Mouse (Mus musculus): ENCODE measurements at regions not wholly inside any gene's neighbourhood (a gene's known extent, or its start where the extent isn't known, plus 50 kb on each side); places are given as distances from the start of the nearest gene placed in this dataset.
"Not testable (repeated sequence)": the region's sequence is repeated elsewhere in the genome, so short reads cannot be mapped to it uniquely, and the experiment has no call there.

- no peak for DNase-seq (ENCODE audit: low spot score in 2 of 2)
These were observed 186.3 kb downstream of the 1810013L24Rik start for GRCm38 (mm10) chr16:9016040-9016761.

DNA sequence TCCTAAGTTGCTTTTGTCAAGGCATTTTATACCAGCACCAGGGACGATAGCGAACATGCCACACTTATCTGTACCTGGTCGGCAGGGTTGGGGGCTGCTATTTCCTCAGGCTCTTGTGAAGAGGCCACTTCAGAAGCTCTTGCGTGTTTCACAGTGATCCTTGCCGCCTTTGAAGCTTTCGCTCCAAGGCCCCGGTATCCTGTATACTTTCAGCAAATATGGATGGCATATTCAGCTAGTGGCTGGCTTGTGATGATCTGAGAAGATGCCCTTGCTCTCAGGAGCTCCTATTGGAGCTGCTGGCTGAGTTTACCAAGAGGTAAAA lies 186.8 kb downstream of the 1810013L24Rik start:
- no peak for DNase-seq (ENCODE audit: low spot score in 2 of 2)

DNA sequence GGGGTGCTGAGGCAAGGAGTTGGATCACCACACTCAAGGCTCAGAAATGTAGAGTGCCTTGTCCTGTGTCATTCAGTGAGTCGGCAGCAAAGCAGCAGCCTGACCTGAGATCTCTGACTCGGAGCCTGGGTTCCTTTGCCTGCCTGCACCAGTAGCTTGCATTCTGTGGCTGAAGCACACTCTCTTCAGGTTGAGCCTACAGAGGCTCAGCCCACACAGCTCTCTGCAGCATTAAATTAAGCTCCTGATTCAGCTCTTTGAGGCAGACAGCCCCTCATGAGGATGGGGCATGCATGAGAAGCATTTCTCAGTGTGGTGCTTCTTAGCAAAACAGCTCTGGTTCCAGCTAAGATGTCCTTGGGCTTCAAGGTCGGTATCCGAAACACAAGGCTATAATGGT lies 200.8 kb downstream of the 1810013L24Rik start:
- no peak for DNase-seq (ENCODE audit: low spot score in 2 of 2)

- no peak for DNase-seq (ENCODE audit: low spot score in 2 of 2)
These were observed 213.4 kb downstream of the 1810013L24Rik start for GRCm38 (mm10) chr16:9043271-9043670.

- DNase-seq (ENCODE audit: low spot score in 2 of 2), result no peak
These were observed 217.0 kb downstream of the 1810013L24Rik start for GRCm38 (mm10) chr16:9046864-9047263.

DNA sequence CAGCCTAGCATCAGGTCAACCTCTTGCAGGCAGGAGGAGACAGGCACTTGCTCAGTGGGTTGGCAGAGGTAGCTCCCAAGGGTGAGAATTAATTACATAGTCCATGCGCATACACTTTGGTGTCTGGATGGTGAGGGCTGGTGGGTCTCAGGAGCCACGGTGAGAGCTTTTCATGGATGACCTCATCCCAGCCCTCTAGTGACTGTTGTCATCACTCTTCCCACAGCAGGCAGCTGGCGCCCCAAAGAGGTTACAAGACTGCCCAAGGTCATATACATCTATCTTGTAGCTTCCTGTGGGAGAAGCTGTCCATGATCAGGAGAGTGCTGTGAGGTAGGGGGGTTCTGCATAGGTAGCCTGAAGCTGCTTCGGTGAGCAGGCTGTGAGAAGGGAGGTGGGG lies 224.5 kb downstream of the 1810013L24Rik start:
- no peak for DNase-seq (ENCODE audit: low spot score in 2 of 2)

DNA sequence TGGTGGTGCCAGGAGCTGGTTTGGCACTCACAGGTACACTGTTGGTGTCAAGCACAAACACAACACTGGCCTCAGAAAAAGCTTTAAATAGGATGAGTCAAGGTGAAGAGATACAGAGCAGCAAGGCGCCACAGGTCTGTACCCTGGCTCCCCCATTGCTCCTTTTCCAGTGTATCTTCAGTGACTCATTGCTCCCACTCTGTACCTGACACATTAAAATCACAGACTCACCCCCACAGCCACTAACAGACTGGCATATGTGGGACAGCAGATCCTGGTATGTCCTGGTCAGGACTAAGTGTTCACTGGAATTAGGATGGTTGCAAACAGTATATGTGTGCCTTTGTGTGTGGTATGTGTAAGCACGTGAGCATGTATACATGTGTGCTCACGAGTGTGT lies 226.5 kb downstream of the 1810013L24Rik start:
- DNase-seq (ENCODE audit: low spot score in 2 of 2), result no peak

DNA sequence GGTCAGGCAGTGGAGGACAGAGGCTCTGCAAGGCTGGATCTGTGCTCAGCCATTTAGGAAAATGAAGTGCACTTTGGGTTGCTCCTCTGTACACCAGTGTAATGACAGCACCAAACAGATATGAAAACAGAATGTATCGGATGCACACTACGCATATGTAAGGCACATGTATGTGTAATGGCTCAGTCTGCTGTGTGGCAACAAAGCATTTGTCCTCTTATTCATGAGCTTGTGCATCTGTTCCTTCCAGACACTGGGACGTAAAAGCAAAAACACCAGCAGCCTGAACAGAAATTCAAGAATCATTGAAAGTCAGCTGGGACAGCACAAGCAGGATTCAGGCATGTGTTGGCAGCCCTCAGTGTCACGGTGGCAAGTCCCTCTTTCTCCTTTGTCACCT lies 241.6 kb downstream of the 1810013L24Rik start:
- DNase-seq (ENCODE audit: low spot score in 2 of 2), result no peak

- not testable (repeated sequence) for DNase-seq (ENCODE audit: low spot score in 2 of 2)
These were observed 242.1 kb downstream of the 1810013L24Rik start for GRCm38 (mm10) chr16:9071956-9072355.

- DNase-seq (ENCODE audit: low spot score in 2 of 2), result no peak
These were observed 244.4 kb downstream of the 1810013L24Rik start for GRCm38 (mm10) chr16:9074295-9074694.

DNA sequence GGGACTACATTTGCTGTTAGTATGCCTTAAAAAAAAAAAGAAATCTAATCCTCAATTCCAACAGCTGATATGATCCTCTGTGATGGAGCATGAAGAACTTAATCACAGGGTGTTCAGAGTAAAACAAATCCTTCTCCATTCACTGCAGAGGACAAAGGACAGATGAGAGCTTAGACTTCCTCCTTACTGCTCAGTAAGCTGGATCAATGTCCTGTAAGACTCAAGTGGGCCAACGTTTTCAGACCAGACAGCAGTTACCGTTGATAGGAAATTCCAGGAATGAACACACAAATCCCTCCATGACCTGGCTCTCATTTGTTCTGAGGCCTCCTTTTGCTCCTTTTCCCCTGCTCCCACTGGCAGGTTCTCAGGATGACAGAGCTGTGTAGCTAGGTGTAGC lies 247.6 kb downstream of the 1810013L24Rik start:
- DNase-seq (ENCODE audit: low spot score in 2 of 2), result no peak

DNA sequence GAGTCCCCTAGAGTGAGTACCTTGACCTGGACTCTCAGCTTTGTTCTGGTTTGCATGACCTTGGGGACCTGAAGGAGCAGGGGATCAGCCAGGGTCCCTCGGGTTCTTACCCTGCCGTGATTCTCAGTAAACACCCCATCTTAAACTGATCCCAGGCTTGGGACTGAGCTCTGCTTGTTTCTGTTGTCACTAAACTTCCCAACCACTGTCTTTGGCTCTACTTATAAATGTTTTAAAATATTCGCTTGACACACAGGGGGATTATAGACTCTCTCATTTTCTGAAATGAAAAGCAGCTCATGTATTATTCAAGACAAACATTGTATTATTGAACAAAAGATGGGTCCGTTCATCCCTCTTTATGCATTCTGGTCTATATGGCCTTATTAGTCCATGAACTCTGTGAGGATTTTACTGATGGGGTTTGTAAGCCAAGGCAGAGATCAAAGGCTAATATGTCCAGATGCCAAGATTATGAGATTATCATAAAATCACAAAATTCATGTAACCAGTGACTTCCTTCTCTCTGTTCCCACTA lies 248.6 kb downstream of the 1810013L24Rik start:
- no peak for DNase-seq (ENCODE audit: low spot score in 2 of 2)

- peak in 1 of 2 experiments; percentile 48 for DNase-seq (ENCODE audit: low spot score in 2 of 2)
These were observed 253.1 kb downstream of the 1810013L24Rik start for GRCm38 (mm10) chr16:9083040-9083439.

DNA sequence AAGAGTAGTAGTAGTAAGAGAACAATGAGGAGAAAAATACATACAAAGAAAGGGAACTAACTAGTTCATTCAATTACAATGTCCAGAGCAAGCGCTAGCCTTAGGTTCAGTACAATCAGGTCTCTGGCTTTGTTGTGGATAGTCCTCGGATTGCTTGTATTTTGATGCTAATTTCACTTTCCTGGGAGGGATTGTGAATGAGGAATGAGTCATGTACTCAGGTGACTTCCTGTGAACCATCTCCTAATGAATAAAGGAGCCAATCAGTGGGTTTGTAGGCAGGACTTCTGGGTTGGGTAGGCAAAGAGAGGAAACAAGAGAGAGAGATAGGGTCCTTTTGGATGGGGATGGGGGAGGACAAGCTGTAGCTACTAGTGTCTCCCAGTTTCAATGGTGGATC lies 253.8 kb downstream of the 1810013L24Rik start:
- no peak for DNase-seq (ENCODE audit: low spot score in 2 of 2)

- no peak for DNase-seq (ENCODE audit: low spot score in 2 of 2)
These were observed 254.7 kb downstream of the 1810013L24Rik start for GRCm38 (mm10) chr16:9084581-9084980.

DNA sequence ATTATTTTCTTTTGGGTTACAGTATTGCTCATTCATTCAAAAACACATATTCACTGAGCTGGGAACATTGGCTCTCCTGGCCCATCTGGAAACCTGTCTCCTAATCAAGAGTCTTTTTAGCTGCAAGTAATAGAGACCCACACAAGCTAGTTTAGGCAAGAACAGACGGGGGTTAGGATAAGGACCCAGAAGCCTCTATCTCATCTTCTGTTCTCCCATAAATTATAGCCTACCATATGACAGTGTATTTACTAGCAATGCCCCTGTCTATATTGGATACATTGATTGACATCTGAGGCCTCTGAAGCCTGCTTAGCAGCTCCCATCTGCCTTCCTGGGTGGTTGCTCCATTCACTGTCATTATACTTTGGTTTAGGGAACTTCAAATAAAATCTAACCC lies 255.2 kb downstream of the 1810013L24Rik start:
- DNase-seq (ENCODE audit: low spot score in 2 of 2), result peak in 1 of 2 experiments; percentile 44

DNA sequence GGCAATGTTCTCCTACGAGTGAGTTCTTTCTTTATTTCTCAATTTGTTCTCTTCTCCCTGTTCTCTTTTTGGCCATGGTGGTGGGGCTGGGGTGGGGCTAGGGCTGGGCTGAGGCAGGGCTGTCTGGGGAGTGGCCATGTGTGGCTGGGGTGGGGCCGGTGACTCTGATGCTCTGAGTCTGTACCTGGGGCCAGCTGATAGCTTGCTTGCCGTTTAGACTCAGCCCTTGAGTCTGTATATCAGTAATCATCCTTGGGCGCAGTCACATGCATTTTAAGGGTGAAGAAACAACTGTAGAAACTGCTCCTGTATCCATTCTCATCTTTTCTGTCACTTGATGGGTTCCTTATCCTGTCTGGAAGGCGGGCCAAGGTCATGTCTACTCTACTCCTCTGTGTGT lies 256.1 kb downstream of the 1810013L24Rik start:
- no peak for DNase-seq (ENCODE audit: low spot score in 2 of 2)

DNA sequence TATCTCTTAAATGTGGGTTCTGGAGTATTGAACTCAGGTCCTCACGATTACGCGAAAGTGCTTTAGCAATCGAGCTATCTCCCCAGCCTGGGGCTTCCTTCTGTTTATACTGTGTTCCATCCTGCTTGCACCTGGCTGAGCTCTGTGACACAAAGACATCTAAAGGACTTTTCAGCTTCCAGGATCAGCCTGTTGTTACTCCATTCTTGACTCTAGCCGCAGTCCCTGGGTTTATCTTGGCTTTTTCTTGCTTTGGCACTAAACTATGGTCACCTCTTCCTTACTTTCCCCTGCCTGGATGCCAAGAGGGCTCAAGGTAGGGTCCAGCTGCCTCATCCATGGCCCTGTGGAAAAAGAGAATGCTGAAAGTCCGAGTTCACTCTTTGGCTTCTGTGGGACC lies 261.9 kb downstream of the 1810013L24Rik start:
- no peak for DNase-seq (ENCODE audit: low spot score in 2 of 2)

DNA sequence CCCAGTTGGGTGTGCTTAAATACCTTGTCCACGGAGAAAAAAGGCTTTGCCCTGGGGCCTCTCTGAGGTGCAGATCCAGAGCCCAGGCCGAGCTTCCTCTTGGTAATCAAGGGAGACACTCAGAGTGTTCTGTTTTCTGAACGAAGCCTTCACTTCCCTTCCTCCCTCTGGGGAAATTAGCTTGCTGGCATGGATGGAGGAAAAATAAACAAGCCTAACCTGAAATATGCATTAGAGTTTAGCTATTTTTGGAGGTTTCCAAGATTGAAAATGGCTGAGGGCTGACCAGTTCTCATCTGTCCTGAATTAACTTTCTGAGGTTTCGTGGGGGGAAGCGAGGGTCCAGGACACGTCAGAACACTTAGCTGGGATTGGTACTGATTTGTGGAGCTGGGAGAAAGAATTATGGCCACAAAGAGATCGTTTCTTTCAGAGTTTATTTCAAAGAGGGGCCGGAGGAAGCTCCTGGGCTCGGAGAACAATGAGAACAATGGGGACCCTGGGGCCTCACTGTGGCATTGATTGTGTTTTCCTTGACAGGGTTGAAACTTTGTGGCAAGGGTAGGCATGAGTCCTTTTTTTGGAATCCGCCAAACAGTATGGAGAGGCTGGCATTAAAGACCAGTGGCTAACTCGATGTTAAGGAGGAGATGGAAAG lies 262.4 kb downstream of the 1810013L24Rik start:
- DNase-seq (ENCODE audit: low spot score in 2 of 2), result no peak

GRCm38 (mm10) chr16:9093593-9093992 lies 263.7 kb downstream of the 1810013L24Rik start:
- DNase-seq (ENCODE audit: low spot score in 2 of 2), result no peak

- no peak for DNase-seq (ENCODE audit: low spot score in 2 of 2)
These were observed 264.3 kb downstream of the 1810013L24Rik start for GRCm38 (mm10) chr16:9094201-9094600.

GRCm38 (mm10) chr16:9106211-9106610 lies 276.3 kb downstream of the 1810013L24Rik start:
- DNase-seq (ENCODE audit: low spot score in 2 of 2), result no peak

- DNase-seq (ENCODE audit: low spot score in 2 of 2), result not testable (repeated sequence)
These were observed 276.8 kb downstream of the 1810013L24Rik start for GRCm38 (mm10) chr16:9106676-9107075.
